Mouse (Mus musculus): ENCODE results near the gene Sdf2l1.

GRCm38 (mm10) chr16:17168049-17168448 is 35.9 kb upstream of the Sdf2l1 start:
- no peak for TF ChIP-seq CTCF (IDR thresholded peaks at IDR 0.05 in 2 of 3, conservative IDR thresholded peaks at IDR 0.05 in 1 of 3; ENCODE audit: control insufficient read depth in 1 of 3, insufficient read depth in 1 of 3, low read depth in 2 of 3, low read length in 3 of 3, poor library complexity in 1 of 3, severe bottlenecking in 1 of 3)
- no peak for TF ChIP-seq EP300 (IDR thresholded peaks at IDR 0.05; ENCODE audit: low read depth in 1 of 2, low read length in 2 of 2)
- no peak for TF ChIP-seq POLR2A (IDR thresholded peaks at IDR 0.05; ENCODE audit: control insufficient read depth in 1 of 2, insufficient read depth in 1 of 2, low read depth in 1 of 2, low read length in 2 of 2, poor library complexity in 1 of 2)
- no peak for TF ChIP-seq USF1 (IDR thresholded peaks at IDR 0.05; ENCODE audit: low read depth, low read length)
- no peak for TF ChIP-seq RAD21 (IDR thresholded peaks at IDR 0.05; ENCODE audit: low read depth, low read length)
- TF ChIP-seq USF2 (IDR thresholded peaks at IDR 0.05; ENCODE audit: borderline replicate concordance in 1 of 2, insufficient read depth in 1 of 2, low read depth in 1 of 2, low read length in 2 of 2), result no peak
- no peak for TF ChIP-seq MYB (IDR thresholded peaks at IDR 0.05; ENCODE audit: low read depth, low read length)
- TF ChIP-seq SMC3 (IDR thresholded peaks at IDR 0.05; ENCODE audit: low read depth, low read length), result no peak
- TF ChIP-seq ZKSCAN1 (IDR thresholded peaks at IDR 0.05; ENCODE audit: low read depth, low read length), result no peak
- TF ChIP-seq ETS1 (IDR thresholded peaks at IDR 0.05; ENCODE audit: low read depth, low read length), result no peak
- no peak for TF ChIP-seq TAL1 (IDR thresholded peaks at IDR 0.05; ENCODE audit: low read length)
- no peak for TF ChIP-seq CHD2 (IDR thresholded peaks at IDR 0.05; ENCODE audit: low read length)
- no peak for TF ChIP-seq MAZ (IDR thresholded peaks at IDR 0.05; ENCODE audit: low read depth, low read length)
- no peak for TF ChIP-seq BHLHE40 (IDR thresholded peaks at IDR 0.05; ENCODE audit: borderline replicate concordance, low read depth, low read length)
